Mouse (Mus musculus) R1 (cell line): ENCODE measurements around the gene Tapt1.
"Not testable (repeated sequence)": the region's sequence is repeated elsewhere in the genome, so short reads cannot be mapped to it uniquely, and the experiment has no call there.

Source experiments
- DNase-seq: peaks from one replicate; pipeline ENCODE4 v3.0.0-alpha.2; 2018; ENCODE audit warnings: low read depth, low spot score

Tapt1 gene

DNA sequence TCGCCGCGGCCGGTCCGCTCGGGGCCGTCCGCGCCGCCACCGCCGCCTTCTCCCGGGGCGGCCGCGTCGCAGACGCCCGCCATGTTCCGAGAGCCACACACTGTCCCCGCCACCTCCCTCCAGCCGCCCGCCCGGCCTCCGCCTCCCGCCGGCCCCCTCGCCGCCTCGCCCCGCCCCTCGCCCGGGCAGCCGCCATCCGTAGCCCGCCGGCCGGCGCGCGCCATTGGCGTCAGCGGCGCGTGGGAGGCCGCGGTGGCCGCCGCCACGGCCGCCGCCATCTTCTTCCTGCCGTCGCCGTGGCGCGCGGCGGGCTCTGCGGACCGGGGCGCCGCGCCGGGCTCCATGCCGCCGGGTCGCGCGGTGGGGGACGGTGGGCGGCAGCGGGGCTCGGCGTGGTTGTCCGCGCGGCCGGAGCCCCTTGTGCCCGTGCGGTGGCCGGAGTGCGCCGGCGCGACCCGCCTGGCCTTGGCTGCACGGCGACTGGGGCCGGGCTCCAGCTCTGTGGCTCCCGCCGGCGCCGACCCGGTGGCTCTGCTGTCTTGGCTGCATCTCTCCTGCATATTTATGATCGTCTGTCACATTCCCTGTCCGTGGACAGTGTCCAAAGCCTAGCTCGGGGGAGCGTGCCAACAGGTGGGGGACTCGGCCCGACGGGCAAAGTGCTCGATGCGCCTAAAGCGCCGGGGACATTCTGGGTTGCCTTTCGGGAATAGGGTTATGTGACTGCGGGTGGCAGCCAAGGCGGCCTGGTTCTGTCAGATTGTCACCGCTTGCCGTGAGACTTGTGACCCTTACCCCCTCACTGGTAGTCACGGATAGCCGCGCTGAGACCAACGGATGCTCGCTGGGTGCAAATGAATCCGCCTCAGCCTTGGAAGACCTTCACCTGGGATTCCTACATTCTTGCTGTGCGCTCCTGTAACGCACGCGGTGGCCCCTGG lies at the start of gene Tapt1:
TSS of gene Tapt1 (minus strand) at position 106 of the 941 bp plus-strand sequence.
- DNase-seq = peak; percentile 64

GRCm38 (mm10) chr5:44271564-44271963 lies 45.1 kb upstream of the Tapt1 start:
- DNase-seq = peak; percentile 54

- DNase-seq = not testable (repeated sequence)
These were observed 42.1 kb upstream of the Tapt1 start for GRCm38 (mm10) chr5:44268524-44268923.

DNA sequence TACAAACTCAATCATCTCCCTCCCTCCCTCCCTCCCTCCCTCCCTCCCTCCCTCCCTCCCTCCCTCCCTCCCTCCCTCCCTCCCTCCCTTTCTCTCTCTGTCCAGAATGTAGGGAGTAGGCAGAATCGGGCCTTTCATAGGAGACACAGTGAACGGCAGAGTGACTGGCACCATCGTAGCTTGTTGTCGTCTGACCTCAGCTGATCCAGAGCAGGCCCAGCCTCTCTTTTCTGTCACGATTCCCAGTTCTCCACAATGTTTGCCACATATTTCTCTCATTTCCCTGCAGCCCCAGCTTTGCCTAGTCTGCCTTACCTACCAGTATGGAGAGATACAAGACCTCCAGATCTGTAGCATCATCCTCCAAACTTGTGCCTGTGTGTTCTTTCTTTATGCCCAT lies 35.3 kb upstream of the Tapt1 start:
- DNase-seq = no peak

DNA sequence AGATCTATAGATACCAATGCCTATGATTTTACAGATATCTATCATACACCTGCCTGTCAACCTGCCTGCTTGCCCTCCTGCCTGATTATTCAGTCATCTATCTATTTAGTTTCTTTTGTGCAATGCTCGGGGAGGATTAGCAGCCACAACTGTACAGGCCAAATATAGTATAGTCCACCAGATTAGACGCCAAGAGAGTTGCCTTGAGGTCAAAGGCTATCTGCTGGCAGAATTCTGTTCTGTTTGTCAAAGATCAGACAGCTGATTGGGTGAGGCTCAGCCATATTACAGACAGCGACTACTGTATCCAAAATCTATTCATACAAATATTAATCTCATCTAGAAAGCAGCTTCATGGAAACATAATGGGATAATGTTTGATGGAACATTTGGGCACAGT lies 34.7 kb upstream of the Tapt1 start:
- no peak for DNase-seq

- no peak for DNase-seq
These were observed 33.3 kb upstream of the Tapt1 start for GRCm38 (mm10) chr5:44259678-44260077.

- DNase-seq = no peak
These were observed 31.7 kb upstream of the Tapt1 start for GRCm38 (mm10) chr5:44258163-44258562.

DNA sequence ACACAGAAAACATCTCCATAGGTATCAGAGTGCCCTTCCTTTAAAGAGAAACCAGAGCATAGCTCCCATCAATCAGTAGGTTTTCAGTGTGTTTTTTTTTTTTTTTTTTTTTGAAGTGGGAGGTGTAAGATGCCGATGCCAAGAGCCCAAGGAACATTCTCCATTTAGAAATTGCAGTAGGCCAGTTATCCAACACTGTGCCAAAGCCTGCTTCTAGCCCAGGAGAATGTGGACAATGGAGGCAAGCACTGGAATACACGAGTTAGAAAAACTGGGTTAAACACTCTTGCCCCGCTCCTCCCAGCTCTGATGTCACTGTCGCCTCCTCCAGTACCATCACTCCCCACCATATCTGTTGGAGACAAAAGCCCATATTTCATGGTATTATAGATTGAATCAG lies 31.0 kb upstream of the Tapt1 start:
- no peak for DNase-seq

DNA sequence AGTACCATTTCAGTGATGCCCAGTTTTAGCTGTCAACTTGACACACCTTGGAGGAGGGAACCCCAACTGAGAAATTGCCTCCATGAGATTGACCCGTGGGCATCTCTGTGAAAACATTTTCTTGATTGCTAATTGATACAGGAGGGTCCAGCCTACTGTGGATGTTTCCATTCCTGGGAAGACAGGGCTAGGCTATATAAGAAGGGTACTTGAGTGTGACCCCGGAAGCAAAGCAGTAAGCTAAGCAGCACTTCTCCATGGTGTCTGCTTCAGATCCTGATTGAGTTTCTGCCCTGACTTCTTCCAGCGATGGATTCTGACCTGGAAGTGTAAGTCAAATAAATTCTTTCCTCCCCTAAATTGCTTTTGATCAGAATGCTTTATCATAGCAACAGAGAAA lies 30.1 kb upstream of the Tapt1 start:
- no peak for DNase-seq

DNA sequence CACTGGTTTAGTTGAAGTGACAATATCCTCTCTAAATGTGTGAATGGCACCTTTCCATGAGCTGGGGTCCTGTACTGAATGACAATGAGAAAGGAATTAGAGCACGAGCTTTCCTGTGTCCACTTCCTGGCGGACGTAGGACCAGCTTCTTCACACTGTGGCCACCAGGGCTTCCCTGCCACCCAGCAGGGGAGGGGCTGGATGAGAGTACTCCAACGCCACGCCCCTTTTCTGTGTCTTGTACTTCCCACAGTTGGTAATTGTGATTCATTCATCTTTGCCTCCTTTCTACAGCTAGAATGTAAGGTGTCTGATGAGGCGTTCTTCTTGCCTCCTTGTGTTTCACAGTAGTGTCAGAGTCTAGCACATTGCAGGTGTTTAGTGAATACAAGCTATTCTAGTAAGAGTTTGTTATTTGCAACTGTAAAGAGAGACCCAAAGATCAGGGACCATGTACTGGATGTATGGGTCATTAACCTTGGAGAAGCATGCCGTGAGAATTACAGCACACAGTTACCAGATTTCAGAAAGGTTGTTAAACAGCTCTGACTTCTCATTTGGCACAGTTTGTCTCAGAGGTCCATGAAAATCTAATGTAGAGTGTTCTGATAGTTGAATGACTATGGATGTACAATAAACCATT lies 29.5 kb upstream of the Tapt1 start:
- no peak for DNase-seq

- peak; percentile 31 for DNase-seq
These were observed 27.0 kb upstream of the Tapt1 start for GRCm38 (mm10) chr5:44253449-44253848.

DNA sequence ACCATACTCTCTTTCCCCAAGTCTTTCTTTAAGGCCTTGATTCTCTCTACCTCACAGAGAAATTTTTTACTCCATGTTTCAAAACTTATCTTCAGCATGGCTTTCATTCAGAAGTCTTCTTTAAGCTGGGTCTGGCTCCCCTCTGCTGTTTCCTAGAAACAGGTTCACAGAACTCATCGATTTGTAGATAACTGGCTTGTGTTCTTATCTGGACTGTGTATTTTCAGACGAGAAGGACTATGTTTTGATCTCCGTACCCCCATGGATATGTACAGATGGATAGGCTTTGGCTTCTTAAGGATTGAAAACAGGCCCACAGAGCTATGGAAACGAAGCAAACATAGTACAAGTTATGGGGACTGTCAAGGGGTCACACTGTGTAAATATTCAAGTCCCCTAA lies 26.0 kb upstream of the Tapt1 start:
- DNase-seq = no peak

- DNase-seq = no peak
These were observed 24.0 kb upstream of the Tapt1 start for GRCm38 (mm10) chr5:44250211-44250955.

DNA sequence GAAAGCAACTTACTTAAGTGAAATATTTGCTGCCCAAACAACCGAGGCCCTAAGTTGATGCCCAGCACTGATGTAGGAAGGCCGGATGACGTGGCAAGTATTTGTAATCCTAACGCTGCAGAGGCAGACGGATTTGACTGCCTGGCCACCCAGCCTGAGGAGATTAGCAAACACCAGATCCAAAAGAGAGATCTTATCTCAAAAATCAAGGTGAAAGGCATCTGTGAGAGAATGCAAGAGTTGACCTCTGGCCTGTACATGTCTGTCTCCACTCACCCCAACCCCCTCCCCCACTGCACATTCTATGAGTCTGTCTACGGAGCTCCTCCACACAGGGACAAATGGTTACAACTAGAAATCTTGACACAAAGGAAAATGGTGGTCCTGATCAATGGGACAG lies 22.9 kb upstream of the Tapt1 start:
- DNase-seq = no peak

- DNase-seq = no peak
These were observed 20.2 kb upstream of the Tapt1 start for GRCm38 (mm10) chr5:44246493-44247217.

DNA sequence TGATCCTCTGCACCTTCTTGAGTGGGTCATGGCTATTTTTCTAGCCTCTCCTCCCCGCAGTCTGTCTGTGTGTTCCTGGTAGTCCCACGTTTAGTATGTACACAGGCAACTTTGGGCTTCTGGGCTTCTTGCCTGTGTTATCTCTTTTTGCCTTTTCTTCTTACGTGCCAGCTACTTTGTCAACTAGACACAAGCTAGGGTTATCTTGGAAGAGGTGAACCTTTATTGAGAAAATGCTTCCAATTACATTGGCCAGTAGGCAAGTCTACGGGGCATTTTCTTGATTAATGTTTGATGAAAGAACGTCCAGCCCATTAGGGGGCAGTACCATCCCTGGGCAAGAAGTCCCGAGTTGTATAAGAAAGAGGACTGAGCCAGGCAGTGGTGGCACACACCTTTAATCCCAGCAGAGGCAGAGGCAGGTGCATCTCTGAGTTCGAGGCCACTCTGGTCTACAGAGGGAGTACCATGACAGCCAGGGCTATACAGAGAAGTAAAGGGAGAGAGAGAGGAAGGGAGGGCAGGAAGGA lies 18.5 kb upstream of the Tapt1 start:
- DNase-seq = no peak

DNA sequence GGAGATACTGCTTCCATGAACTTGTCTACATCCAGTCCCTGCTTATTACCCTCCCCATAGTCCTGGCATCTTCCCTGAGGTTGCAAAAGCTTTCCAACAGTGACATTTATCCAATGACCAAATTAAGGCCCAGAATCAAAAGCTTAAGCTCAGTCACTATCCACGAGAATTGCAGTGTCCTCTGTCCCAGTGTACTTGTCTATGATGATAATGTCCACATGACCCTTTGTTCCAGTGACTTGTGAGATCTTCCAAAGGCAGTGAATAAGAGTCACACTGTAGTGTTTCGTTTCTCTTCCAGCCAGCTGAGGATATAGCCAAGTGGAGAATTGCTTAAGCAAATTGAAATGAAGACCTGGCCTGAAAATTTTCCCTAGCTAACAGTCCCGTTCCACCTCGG lies 16.4 kb upstream of the Tapt1 start:
- no peak for DNase-seq

DNA sequence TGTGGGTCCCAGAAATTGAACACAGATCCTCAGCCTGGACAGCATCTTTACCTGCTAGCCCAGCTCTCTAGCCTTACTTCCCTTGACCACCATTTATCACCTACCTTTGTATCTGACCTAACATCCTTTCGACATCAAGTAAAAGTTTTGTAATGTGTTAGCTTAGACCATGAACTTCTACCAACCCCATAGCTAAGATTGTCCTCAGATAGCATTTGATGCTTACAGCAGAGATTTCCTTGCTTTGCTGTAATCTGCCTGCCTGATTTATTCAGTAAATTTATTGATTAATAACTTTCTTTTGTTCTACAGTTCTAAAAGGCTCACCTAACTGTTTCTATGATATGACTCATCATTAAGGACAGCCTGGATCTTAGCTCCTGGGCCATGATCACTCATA lies 15.3 kb upstream of the Tapt1 start:
- DNase-seq = no peak

DNA sequence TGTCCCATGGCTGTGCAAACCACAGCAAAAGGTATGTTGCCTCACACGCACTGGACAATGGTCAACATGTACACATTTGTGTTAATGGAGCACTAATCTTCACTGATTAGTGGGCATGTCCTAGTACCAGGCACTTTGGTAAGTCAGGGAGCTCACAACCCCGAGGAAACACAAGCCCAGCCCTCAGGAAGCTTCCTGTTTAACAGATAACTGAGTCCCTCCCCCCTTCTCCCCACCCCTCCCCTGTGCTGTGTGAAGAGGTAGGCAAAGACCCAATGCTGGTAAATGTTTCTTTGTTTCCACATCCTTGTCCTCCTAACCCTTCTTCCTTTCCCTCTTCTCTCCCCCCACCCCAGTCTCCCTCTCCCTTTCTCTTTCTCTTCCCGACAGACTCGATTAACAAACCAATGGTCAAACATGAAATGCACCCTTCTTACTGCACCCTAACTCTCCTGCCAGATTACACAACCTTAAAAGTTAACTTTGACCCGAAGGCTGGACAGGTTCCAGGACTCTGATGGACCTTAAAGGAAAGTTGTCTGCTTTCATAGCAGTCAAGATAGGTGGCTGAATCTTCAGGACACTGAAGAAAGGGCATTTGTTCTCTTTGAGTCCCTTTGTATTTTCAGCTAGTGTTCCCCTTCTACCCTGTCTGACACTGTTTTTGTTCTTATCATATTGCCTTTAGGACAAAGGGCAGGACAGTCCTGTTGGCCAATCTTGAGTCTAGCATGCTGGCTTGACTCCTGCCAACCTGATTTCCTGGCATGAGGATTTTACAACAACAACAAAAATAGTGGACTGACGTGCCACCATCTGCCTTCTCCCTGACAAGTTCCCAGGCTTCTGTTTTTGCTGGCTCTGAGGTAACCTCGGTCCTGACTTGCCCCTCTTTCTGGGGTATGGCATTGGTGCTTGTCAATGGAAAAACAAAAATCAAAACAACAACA lies 13.0 kb upstream of the Tapt1 start:
- DNase-seq = no peak

- DNase-seq = no peak
These were observed 11.8 kb upstream of the Tapt1 start for GRCm38 (mm10) chr5:44238201-44238600.
